Mouse (Mus musculus) lung, adult 2 months (tissue): ENCODE measurements around the gene Nudt14. TPM values are rescaled to one million over a fixed set of nuclear protein-coding genes. Genes with fewer than 3 reads are reported as not detected.

ENCODE experiments used
- DNase-seq: peaks from one replicate; pipeline ENCODE4 v3.0.0; 2022
- H3K4me1 ChIP-seq: fragments of 200-500 bp; 2 replicates; pipeline ENCODE4 v1.6.1; 2011; ENCODE audit warnings: low read length; ENCODE audit not compliant: control insufficient read depth, insufficient read depth
- H3K4me3 ChIP-seq: fragments of 200-500 bp; replicated peaks from 2 replicates; pipeline ENCODE3; 2011; ENCODE audit warnings: low read depth, mild to moderate bottlenecking, control low read depth, low read length; ENCODE audit errors: extremely low read depth
- CTCF ChIP-seq: fragments of 200-500 bp; IDR thresholded peaks from 2 replicates; pipeline ENCODE4 v1.5.1; 2011; ENCODE audit warnings: mild to moderate bottlenecking, low read length, control low read depth; ENCODE audit not compliant: insufficient read depth
- POLR2A ChIP-seq: fragments of 200-500 bp; IDR thresholded peaks from 2 replicates; pipeline ENCODE4 v1.6.1; 2011; ENCODE audit warnings: low read depth, mild to moderate bottlenecking, control low read depth, low read length, borderline replicate concordance; ENCODE audit errors: extremely low read depth
- WGBS: fragments of 180-500 bp; shearing (Covaris S2); methylation state at CpG from one replicate; pipeline ENCODE4 v1.1.7; 2018; 5-methylcytosine and 5-hydroxymethylcytosine counted together
- polyA plus RNA-seq: library from polyadenylated mRNA; depleted of rRNA; stranded (reverse); fragments of >200 nt; gene quantifications from 2 replicates; pipeline ENCODE4 v1.2.3, GENCODE M21; 2012

Nudt14 gene
- polyA plus RNA-seq, 1 experiment, result 43.4 TPM

- H3K4me3 ChIP-seq, result no peak overlapping the region
- no peak for DNase-seq
- H3K4me1 ChIP-seq, result peaks cover 12% of the 10 kb centered on the region
- TF ChIP-seq CTCF, result no peak
- no peak for TF ChIP-seq POLR2A
- WGBS, result 92% methylated on average over 10 of the region's 10 CpGs
These were observed 3.6 kb downstream of the Nudt14 start for GRCm38 (mm10) chr12:112938366-112938765.

GRCm38 (mm10) chr12:112937906-112938305 lies 4.0 kb downstream of the Nudt14 start:
- H3K4me3 ChIP-seq, result no peak overlapping the region
- TF ChIP-seq POLR2A, result no peak
- TF ChIP-seq CTCF, result no peak
- WGBS, result 35% methylated on average over 9 of the region's 9 CpGs
- no peak for DNase-seq
- H3K4me1 ChIP-seq, result peaks cover 12% of the 10 kb centered on the region

GRCm38 (mm10) chr12:112932647-112933046 lies 9.3 kb downstream of the Nudt14 start:
- TF ChIP-seq POLR2A (no peak), CTCF (no peak)
- no peak for DNase-seq
- 27% methylated on average over 7 of the region's 7 CpGs for WGBS
- Histone ChIP-seq H3K4me3 (no peak overlapping the region), H3K4me1 (0 out of 2 replicates have a peak, but pooled peaks cover 2% of the 10 kb centered on the region)

- Histone ChIP-seq H3K4me3 (peak within 1 kb of the TSS; percentile 74), H3K4me1 (0 out of 2 replicates have a peak, but pooled peaks cover 2% of the 10 kb centered on the region)
- TF ChIP-seq POLR2A (0 out of 2 replicates have a peak, but pooled peaks have one; percentile 10), CTCF (no peak)
- 18% methylated on average over 85 of the region's 85 CpGs for WGBS
- DNase-seq, result peak; percentile 49
These were observed 12.2 kb downstream of the Nudt14 start, which contains the start of gene Jag2 for GRCm38 (mm10) chr12:112929562-112930352. Gene Jag2, minus strand, starts transcription at chr12:112929776.

GRCm38 (mm10) chr12:112928401-112929241 lies 13.3 kb downstream of the Nudt14 start:
- 1% methylated on average over 122 of the region's 124 CpGs for WGBS
- TF ChIP-seq CTCF (no peak), POLR2A (no peak)
- DNase-seq, result peak; percentile 27
- Histone ChIP-seq H3K4me1 (0 out of 2 replicates have a peak, but pooled peaks cover 2% of the 10 kb centered on the region), H3K4me3 (peak overlapping the region; percentile 74)

GRCm38 (mm10) chr12:112927265-112927664 lies 14.7 kb downstream of the Nudt14 start:
- Histone ChIP-seq H3K4me1 (0 out of 2 replicates have a peak, but pooled peaks cover under 1% of the 10 kb centered on the region), H3K4me3 (no peak overlapping the region)
- 67% methylated on average over 14 of the region's 14 CpGs for WGBS
- TF ChIP-seq CTCF, result no peak
- no peak for TF ChIP-seq POLR2A
- no peak for DNase-seq

GRCm38 (mm10) chr12:112925950-112926349 lies 16.0 kb downstream of the Nudt14 start:
- no peak for DNase-seq
- Histone ChIP-seq H3K4me1 (no peaks in the 10 kb centered on the region), H3K4me3 (no peak overlapping the region)
- WGBS, result 96% methylated on average over 6 of the region's 6 CpGs
- no peak for TF ChIP-seq POLR2A
- TF ChIP-seq CTCF, result peak; percentile 27; the same call in 1 of the 2 replicates

- no peak overlapping the region for H3K4me3 ChIP-seq
- TF ChIP-seq CTCF, result no peak
- TF ChIP-seq POLR2A, result no peak
- H3K4me1 ChIP-seq, result peaks cover 9% of the 10 kb centered on the region; the same call in 1 of the 2 replicates
- WGBS, result 39% methylated on average over 3 of the region's 3 CpGs
- no peak for DNase-seq
These were observed 19.4 kb downstream of the Nudt14 start for GRCm38 (mm10) chr12:112922541-112922940.

GRCm38 (mm10) chr12:112921518-112921917 lies 20.4 kb downstream of the Nudt14 start:
- no peak overlapping the region for H3K4me3 ChIP-seq
- H3K4me1 ChIP-seq, result peaks cover 9% of the 10 kb centered on the region; the same call in 1 of the 2 replicates
- no peak for TF ChIP-seq POLR2A
- no peak for TF ChIP-seq CTCF
- no peak for DNase-seq
- WGBS, result 82% methylated on average over 12 of the region's 12 CpGs
